Mouse (Mus musculus): ENCODE results near the gene B230118H07Rik.

The B230118H07Rik gene

DNA sequence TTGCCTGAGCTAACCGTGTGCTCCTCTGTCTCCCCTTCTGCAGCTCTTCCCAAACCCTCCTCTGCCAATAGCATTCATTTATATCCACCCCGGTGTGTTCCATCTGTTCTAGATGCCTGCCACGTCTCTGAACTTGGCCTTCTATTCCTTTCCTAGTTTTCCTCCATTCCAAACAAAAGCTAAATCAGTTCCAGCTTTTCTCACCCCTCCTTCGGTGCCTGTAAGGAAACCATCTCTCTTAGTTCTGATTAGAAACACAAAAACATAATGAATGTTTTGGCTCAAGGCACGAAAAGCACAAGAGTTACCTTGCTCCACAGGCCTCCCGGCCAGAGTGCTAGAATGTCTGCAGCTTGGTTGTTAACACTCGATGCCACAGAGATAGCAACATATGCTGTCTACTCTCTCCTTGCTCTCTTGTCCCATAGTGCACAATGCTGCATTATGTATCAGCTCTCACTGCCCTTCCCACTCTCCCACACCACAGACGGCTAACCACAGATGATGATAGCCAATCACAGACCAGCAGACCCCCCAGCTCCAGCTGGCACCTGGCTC lies at the start of gene B230118H07Rik, which contains the start of gene Rag1:
Gene B230118H07Rik, minus strand, starts transcription at position 419 of the 558 bp plus-strand sequence.
Gene Rag1, minus strand, starts transcription at position 388 of the 558 bp plus-strand sequence.
- in situ Hi-C loops (cut with MboI): no loop called here

DNA sequence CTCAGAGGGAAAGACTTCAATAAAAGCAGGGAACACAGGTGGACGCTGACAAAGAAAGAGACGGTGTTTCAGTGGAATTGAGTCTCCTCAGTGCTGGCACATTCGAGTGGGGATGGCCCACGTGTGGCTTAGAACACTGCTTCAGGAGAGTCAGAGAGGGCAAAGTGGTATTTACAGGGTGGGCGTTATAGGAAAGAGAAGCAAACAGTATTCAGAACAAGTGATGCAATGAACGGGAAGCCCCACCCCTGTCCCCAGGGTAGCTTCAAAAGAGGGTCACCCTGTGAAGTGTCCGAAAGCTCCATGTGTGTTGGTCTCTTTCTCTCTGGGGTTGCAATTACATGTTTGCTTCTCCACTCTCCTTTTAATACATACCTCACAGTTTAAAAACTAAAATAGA lies 46.3 kb upstream of the B230118H07Rik start:
- in situ Hi-C loops (cut with MboI): no loop called here

- in situ Hi-C loops (cut with MboI): no loop called here
Observed at GRCm38 (mm10) chr2:101693577-101694215, 44.4 kb upstream of the B230118H07Rik start.

DNA sequence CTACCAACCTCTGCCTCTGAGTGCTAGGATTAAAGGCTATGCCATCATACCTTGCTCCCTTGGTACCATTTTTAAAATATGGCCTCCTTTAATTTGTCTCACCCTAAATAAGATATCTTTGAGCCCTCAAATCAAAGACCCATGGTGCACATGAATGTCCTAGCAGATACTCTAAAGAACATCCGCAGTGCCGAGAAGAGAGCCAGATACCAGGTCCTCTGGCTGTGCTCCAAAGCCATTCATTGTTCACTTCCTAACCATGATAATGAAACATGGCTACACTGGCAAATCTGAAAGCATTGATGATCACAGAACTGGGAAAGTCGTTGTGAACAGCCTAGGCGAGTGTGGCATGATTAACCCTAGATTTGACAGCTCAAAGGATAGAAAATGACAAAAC lies 43.7 kb upstream of the B230118H07Rik start:
- in situ Hi-C loops (cut with MboI): no loop called here

- in situ Hi-C loops (cut with MboI): no loop called here
Observed at GRCm38 (mm10) chr2:101690252-101690827, 41.0 kb upstream of the B230118H07Rik start.

- in situ Hi-C loops (cut with MboI): no loop called here
Observed at GRCm38 (mm10) chr2:101688011-101688410, 38.7 kb upstream of the B230118H07Rik start.

GRCm38 (mm10) chr2:101684421-101684820 lies 35.1 kb upstream of the B230118H07Rik start:
- in situ Hi-C loops (cut with MboI): no loop called here

- in situ Hi-C loops (cut with MboI): no loop called here
Observed at GRCm38 (mm10) chr2:101679164-101679784, 29.9 kb upstream of the B230118H07Rik start.

GRCm38 (mm10) chr2:101678236-101679021 lies 29.1 kb upstream of the B230118H07Rik start, which contains the start of gene Traf6:
Traf6 (plus strand) TSS chr2:101678429.
- in situ Hi-C loops (cut with MboI): no loop called here

- in situ Hi-C loops (cut with MboI): no loop called here
Observed at GRCm38 (mm10) chr2:101673547-101673946, 24.2 kb upstream of the B230118H07Rik start.

GRCm38 (mm10) chr2:101668751-101669150 lies 19.4 kb upstream of the B230118H07Rik start:
- in situ Hi-C loops (cut with MboI): no loop called here

GRCm38 (mm10) chr2:101665703-101666092 lies 16.4 kb upstream of the B230118H07Rik start:
- in situ Hi-C loops (cut with MboI): no loop called here

- in situ Hi-C loops (cut with MboI): no loop called here
Observed at GRCm38 (mm10) chr2:101665058-101665702, 15.8 kb upstream of the B230118H07Rik start.

DNA sequence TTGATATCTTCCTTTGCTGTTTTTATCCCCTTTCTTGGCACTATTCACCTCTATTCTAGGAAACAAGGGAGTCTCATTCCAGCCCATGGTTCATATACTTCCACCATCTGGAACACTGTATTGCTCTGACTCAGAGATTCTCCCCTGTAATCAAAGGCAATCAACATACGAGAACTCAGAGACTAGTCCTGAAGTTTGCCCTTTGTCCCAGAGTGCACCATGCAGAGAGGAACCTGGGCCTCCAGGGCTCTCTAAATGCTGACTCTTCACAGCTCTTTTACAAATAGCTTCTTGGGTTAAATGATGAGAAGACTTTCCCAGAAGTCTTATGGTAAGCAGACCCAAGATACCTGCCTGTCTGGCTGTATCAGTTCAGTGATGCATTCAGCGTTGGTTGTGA lies 11.2 kb upstream of the B230118H07Rik start:
- in situ Hi-C loops (cut with MboI): no loop called here

- in situ Hi-C loops (cut with MboI): loop anchor here (10.0 kb wide), 1 partner anchor 178 kb away; no protein-coding TSS in a partner anchor
Observed at GRCm38 (mm10) chr2:101652921-101653597, 3.7 kb upstream of the B230118H07Rik start.

GRCm38 (mm10) chr2:101652204-101652920 lies 3.0 kb upstream of the B230118H07Rik start:
- in situ Hi-C loops (cut with MboI): loop anchor here (10.0 kb wide), 1 partner anchor 178 kb away; no protein-coding TSS in a partner anchor

- in situ Hi-C loops (cut with MboI): loop anchor here (10.0 kb wide), 1 partner anchor 176 kb away; no protein-coding TSS in a partner anchor
Observed at GRCm38 (mm10) chr2:101650446-101650845, 1.1 kb upstream of the B230118H07Rik start.

DNA sequence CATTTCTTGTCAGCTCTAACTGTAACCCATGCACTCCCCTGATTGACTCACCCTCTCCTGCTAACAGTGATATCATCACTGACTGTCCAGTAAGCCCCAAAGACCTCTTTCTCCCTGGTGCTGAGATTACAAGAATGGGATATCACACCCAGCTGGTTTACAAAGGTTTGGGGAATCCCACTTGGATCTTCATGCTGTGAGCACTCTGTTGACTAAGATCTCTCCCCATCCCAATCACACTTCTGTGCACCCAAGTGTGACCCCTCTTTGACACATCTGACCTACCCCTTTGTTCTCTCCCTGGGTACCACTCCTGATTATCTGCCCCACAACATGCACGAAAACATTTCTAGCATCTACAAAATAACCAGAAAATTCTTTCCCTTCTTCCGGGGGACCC lies 971 bp downstream of the B230118H07Rik start:
- in situ Hi-C loops (cut with MboI): no loop called here

GRCm38 (mm10) chr2:101645841-101646240 lies 3.5 kb downstream of the B230118H07Rik start:
- in situ Hi-C loops (cut with MboI): no loop called here

GRCm38 (mm10) chr2:101639840-101640350 lies 9.4 kb downstream of the B230118H07Rik start:
- in situ Hi-C loops (cut with MboI): no loop called here
